Mouse (Mus musculus): Measurements from ENCODE around the gene Loxl1.

DNA sequence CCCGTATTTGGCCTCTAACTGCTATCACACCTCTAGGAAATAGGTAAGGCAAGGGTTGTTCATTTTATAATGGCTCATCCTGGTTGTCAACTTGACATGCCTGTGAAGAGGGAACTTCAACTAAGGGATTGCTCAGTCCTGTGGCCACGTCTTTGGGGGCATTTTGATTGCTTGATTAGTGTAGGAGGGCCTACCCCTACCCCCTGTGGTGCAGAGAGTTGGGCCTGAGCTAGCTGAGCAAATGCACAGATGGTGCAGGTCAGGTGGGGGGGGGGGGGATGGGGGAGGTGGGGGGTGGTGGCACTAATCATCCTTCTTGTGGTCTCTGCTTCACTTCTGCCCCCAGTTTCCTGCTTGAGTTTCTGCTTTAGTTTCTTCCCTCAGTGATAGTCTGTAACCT is 57.9 kb downstream of the Loxl1 start:
- TF ChIP-seq CTCF (IDR thresholded peaks at IDR 0.05; ENCODE audit: extremely low read depth, insufficient read length, insufficient replicate concordance, low read depth, low read length) = no peak
- no peak for TF ChIP-seq POLR2A (IDR thresholded peaks at IDR 0.05; ENCODE audit: low read depth, low read length)

All from small intestine, adult 2 months (tissue).